Mouse (Mus musculus): Measurements from ENCODE around the gene Vps37b. TPM values are rescaled to one million over a fixed set of nuclear protein-coding genes. Genes with fewer than 3 reads are reported as not detected.
A peak's percentile ranks its signal among the peaks of the same experiment; 100 is the strongest.

Gene Vps37b
- total and polyA plus RNA-seq, 3 experiments: 65.8 to 208 (median 146) TPM

- peak; percentile 92 for DNase-seq
Observed at GRCm38 (mm10) chr5:124024677-124025076, 7.4 kb downstream of the Vps37b start.

- no peak for DNase-seq
Observed at GRCm38 (mm10) chr5:124022365-124022764, 9.7 kb downstream of the Vps37b start.

- DNase-seq: peak; percentile 32
Observed at GRCm38 (mm10) chr5:124021701-124022100, 10.4 kb downstream of the Vps37b start.

- DNase-seq: peak; percentile 82
Observed at GRCm38 (mm10) chr5:124021148-124021547, 10.9 kb downstream of the Vps37b start.

- peak; percentile 91 for DNase-seq
Observed at GRCm38 (mm10) chr5:124019348-124020216, 12.5 kb downstream of the Vps37b start.

GRCm38 (mm10) chr5:124018651-124019050 lies 13.4 kb downstream of the Vps37b start:
- DNase-seq: peak; percentile 50

GRCm38 (mm10) chr5:124017941-124018340 lies 14.1 kb downstream of the Vps37b start:
- peak; percentile 59 for DNase-seq

- DNase-seq: peak; percentile 45
Observed at GRCm38 (mm10) chr5:124016291-124016821, 15.7 kb downstream of the Vps37b start.

- DNase-seq: peak; percentile 38
Observed at GRCm38 (mm10) chr5:124015727-124016126, 16.3 kb downstream of the Vps37b start.

GRCm38 (mm10) chr5:124014791-124015251 lies 17.2 kb downstream of the Vps37b start:
- peak; percentile 79 for DNase-seq

- peak; percentile 2 for DNase-seq
Observed at GRCm38 (mm10) chr5:124014180-124014579, 17.9 kb downstream of the Vps37b start.

- no peak for DNase-seq
Observed at GRCm38 (mm10) chr5:124013747-124014146, 18.3 kb downstream of the Vps37b start.

GRCm38 (mm10) chr5:124012885-124013284 lies 19.2 kb downstream of the Vps37b start:
- DNase-seq: peak; percentile 88

GRCm38 (mm10) chr5:124011927-124012326 lies 20.1 kb downstream of the Vps37b start:
- peak; percentile 44 for DNase-seq

GRCm38 (mm10) chr5:124010910-124011655 lies 21.0 kb downstream of the Vps37b start:
- peak; percentile 78 for DNase-seq

- DNase-seq: no peak
Observed at GRCm38 (mm10) chr5:124010077-124010476, 22.0 kb downstream of the Vps37b start.

- peak; percentile 99 for DNase-seq
Observed at GRCm38 (mm10) chr5:124006891-124007491, 25.1 kb downstream of the Vps37b start.

- DNase-seq: no peak
Observed at GRCm38 (mm10) chr5:124006082-124006873, 25.8 kb downstream of the Vps37b start.

GRCm38 (mm10) chr5:124005591-124005990 lies 26.5 kb downstream of the Vps37b start:
- DNase-seq: no peak

GRCm38 (mm10) chr5:124005151-124005500 lies 26.9 kb downstream of the Vps37b start:
- DNase-seq: no peak

Measured in adrenal gland, adult 2 months (tissue).